Mouse (Mus musculus): ENCODE data around the gene Agpat2.

The Agpat2 gene

GRCm38 (mm10) chr2:26603720-26604671 is at the start of gene Agpat2:
Gene Agpat2 (minus strand): TSS chr2:26604417.
- peak; percentile 19 for DNase-seq

GRCm38 (mm10) chr2:26646643-26647293 is 42.6 kb upstream of the Agpat2 start:
- DNase-seq: peak; percentile 60

GRCm38 (mm10) chr2:26643942-26644341 is 39.7 kb upstream of the Agpat2 start:
- no peak for DNase-seq

GRCm38 (mm10) chr2:26641006-26641647 is 36.9 kb upstream of the Agpat2 start:
- no peak for DNase-seq

GRCm38 (mm10) chr2:26639838-26640830 is 35.9 kb upstream of the Agpat2 start:
- DNase-seq: peak; percentile 94

GRCm38 (mm10) chr2:26639083-26639482 is 34.9 kb upstream of the Agpat2 start:
- peak; percentile 49 for DNase-seq

- no peak for DNase-seq
These were observed 34.4 kb upstream of the Agpat2 start for GRCm38 (mm10) chr2:26638572-26638971.

GRCm38 (mm10) chr2:26638039-26638438 is 33.8 kb upstream of the Agpat2 start:
- no peak for DNase-seq

- no peak for DNase-seq
These were observed 33.2 kb upstream of the Agpat2 start for GRCm38 (mm10) chr2:26637316-26637932.

- no peak for DNase-seq
These were observed 32.1 kb upstream of the Agpat2 start for GRCm38 (mm10) chr2:26636325-26636635.

- no peak for DNase-seq
These were observed 31.5 kb upstream of the Agpat2 start for GRCm38 (mm10) chr2:26635489-26636324.

- no peak for DNase-seq
These were observed 30.6 kb upstream of the Agpat2 start for GRCm38 (mm10) chr2:26634629-26635488.

- no peak for DNase-seq
These were observed 29.8 kb upstream of the Agpat2 start for GRCm38 (mm10) chr2:26633953-26634530.

- DNase-seq: no peak
These were observed 28.6 kb upstream of the Agpat2 start for GRCm38 (mm10) chr2:26632541-26633395.

GRCm38 (mm10) chr2:26628792-26629437 is 24.7 kb upstream of the Agpat2 start:
- no peak for DNase-seq

- peak; percentile 92 for DNase-seq
These were observed 23.9 kb upstream of the Agpat2 start, which contains the start of gene Fam69b for GRCm38 (mm10) chr2:26627921-26628739. Gene Fam69b (plus strand): TSS chr2:26628457.

- no peak for DNase-seq
These were observed 21.9 kb upstream of the Agpat2 start for GRCm38 (mm10) chr2:26626081-26626480.
